Comparison of ENCODE assay signal across 7 mouse cellular contexts in genomic region chr7:111720511-111721307, GRCm38 (mm10). TPM values are rescaled to one million over a fixed set of nuclear protein-coding genes. Genes with fewer than 3 reads are reported as not detected.
A peak's percentile ranks its signal among the peaks of the same experiment; 100 is the strongest.
DNase-seq lines count a peak whose midpoint lies in the region; ATAC-seq lines count a peak whose summit lies in the region.

No protein-coding gene starts in this region.

- no peak overlapping the region for H3K4me2 ChIP-seq in heart, embryonic 11.5 days

- peaks cover 9% of the 10 kb centered on the region for H3K4me1 ChIP-seq in heart, embryonic 11.5 days (ENCODE audit: control insufficient read depth, insufficient read depth, low read length)

- DNase-seq in testis, postnatal 10 days (ENCODE audit: low spot score), result peak; percentile 58
- DNase-seq in testis, postnatal 14 days (ENCODE audit: low spot score), result no peak
- DNase-seq in layer of hippocampus, postnatal 36 days, result peak; percentile 69 to 80
- peak; percentile 80 for DNase-seq in right cerebral cortex, postnatal 14 days
- no peak for DNase-seq in thymus, postnatal 25 days
- DNase-seq in urinary bladder, postnatal 25 days (ENCODE audit: low spot score), result no peak

- H3K36me3 ChIP-seq in heart, embryonic 11.5 days (ENCODE audit: control insufficient read depth, insufficient read depth, low read length), result no peaks in the 10 kb centered on the region

- 0 out of 2 replicates have a peak overlapping the region, but pooled peaks have one; percentile 29 for H3K9ac ChIP-seq in heart, embryonic 11.5 days (ENCODE audit: low read depth, low read length)

- H3K4me3 ChIP-seq in heart, embryonic 11.5 days (ENCODE audit: low read depth, low read length), result no peak overlapping the region

- H3K27me3 ChIP-seq in heart, embryonic 11.5 days (ENCODE audit: control insufficient read depth, insufficient read depth, low read length), result no peaks in the 10 kb centered on the region

- H3K27ac ChIP-seq in heart, embryonic 11.5 days (ENCODE audit: low read depth, low read length), result peak overlapping the region; percentile 30; the same call in 1 of the 2 replicates

- WGBS in heart, embryonic 11.5 days (ENCODE audit: insufficient replicate concordance), result 68% methylated on average over 8 of the region's 8 CpGs

- no peaks in the 10 kb centered on the region for H3K9me3 ChIP-seq in heart, embryonic 11.5 days (replicated peaks; ENCODE audit: control insufficient read depth, low read length)

- ATAC-seq in heart, embryonic 11.5 days (replicated peaks; ENCODE audit: insufficient number of reproducible peaks, low FRiP score, low TSS enrichment), result no peak

RNA-seq across cellular contexts. Expression of gene Galnt18, which starts 59.1 kb away (rescaled TPM):
- polyA plus RNA-seq in heart, embryonic 11.5 days (2014; fragmentation: Nextera tagmentation; extraction: Ambion mirVana), result 6.1 and 6.6 TPM in 2 replicates
- total RNA-seq in layer of hippocampus, postnatal 36 days (2021), result 10 to 100 TPM; 53.8 to 55.0 TPM

Comparison
In these comparisons a context has a peak if more than half of its experiments do, and no peak if none do; other contexts are left out.
1. DNase-seq: peak in testis, postnatal 10 days (single experiment), layer of hippocampus, postnatal 36 days (2 of 2) and right cerebral cortex, postnatal 14 days (single experiment); none in testis, postnatal 14 days (single experiment), thymus, postnatal 25 days (single experiment) and urinary bladder, postnatal 25 days (single experiment).